Mouse (Mus musculus) kidney, adult 11 months (tissue): ENCODE results near the gene Ago3.

Experiments used
- DNase-seq: peaks from one replicate; pipeline ENCODE4 v3.0.0; 2022

Ago3 gene

GRCm38 (mm10) chr4:126429347-126430079 is at the start of gene Ago3:
TSS of gene Ago3 (minus strand) at chr4:126429556.
- peak; percentile 91 for DNase-seq

- no peak for DNase-seq
These were observed 43.7 kb upstream of the Ago3 start for GRCm38 (mm10) chr4:126473031-126473430.

GRCm38 (mm10) chr4:126469334-126469733 is 40.0 kb upstream of the Ago3 start:
- DNase-seq: no peak

GRCm38 (mm10) chr4:126468925-126469324 is 39.6 kb upstream of the Ago3 start:
- no peak for DNase-seq

- peak; percentile 93 for DNase-seq
These were observed 39.0 kb upstream of the Ago3 start, which contains the start of gene Ago1 for GRCm38 (mm10) chr4:126468285-126468901. TSS of gene Ago1 (minus strand) at chr4:126468583.

GRCm38 (mm10) chr4:126467721-126468284 is 38.4 kb upstream of the Ago3 start:
- DNase-seq: peak; percentile 62

GRCm38 (mm10) chr4:126466251-126466750 is 36.9 kb upstream of the Ago3 start:
- DNase-seq: no peak

- no peak for DNase-seq
These were observed 36.5 kb upstream of the Ago3 start for GRCm38 (mm10) chr4:126465843-126466242.

GRCm38 (mm10) chr4:126464892-126465235 is 35.5 kb upstream of the Ago3 start:
- DNase-seq: no peak

GRCm38 (mm10) chr4:126464189-126464891 is 35.0 kb upstream of the Ago3 start:
- no peak for DNase-seq

- DNase-seq: no peak
These were observed 26.1 kb upstream of the Ago3 start for GRCm38 (mm10) chr4:126455441-126455840.

- no peak for DNase-seq
These were observed 25.3 kb upstream of the Ago3 start for GRCm38 (mm10) chr4:126454547-126455254.

- no peak for DNase-seq
These were observed 20.9 kb upstream of the Ago3 start for GRCm38 (mm10) chr4:126450268-126450667.

GRCm38 (mm10) chr4:126447126-126447525 is 17.8 kb upstream of the Ago3 start:
- no peak for DNase-seq

- DNase-seq: no peak
These were observed 15.2 kb upstream of the Ago3 start for GRCm38 (mm10) chr4:126444528-126444927.

- no peak for DNase-seq
These were observed 8.9 kb upstream of the Ago3 start for GRCm38 (mm10) chr4:126438261-126438660.

- no peak for DNase-seq
These were observed 6.9 kb upstream of the Ago3 start for GRCm38 (mm10) chr4:126436268-126436667.

- no peak for DNase-seq
These were observed 4.7 kb upstream of the Ago3 start for GRCm38 (mm10) chr4:126434094-126434493.

GRCm38 (mm10) chr4:126433175-126433574 is 3.8 kb upstream of the Ago3 start:
- DNase-seq: no peak

GRCm38 (mm10) chr4:126431746-126432145 is 2.4 kb upstream of the Ago3 start:
- no peak for DNase-seq

- no peak for DNase-seq
These were observed 542 bp downstream of the Ago3 start for GRCm38 (mm10) chr4:126428682-126429346.

GRCm38 (mm10) chr4:126423866-126424265 is 5.5 kb downstream of the Ago3 start:
- DNase-seq: no peak
